Mouse (Mus musculus): ENCODE measurements around the gene Card6. TPM values are rescaled to one million over a fixed set of nuclear protein-coding genes. Genes with fewer than 3 reads are reported as not detected.
A peak's percentile ranks its signal among the peaks of the same experiment; 100 is the strongest.

The Card6 gene
- polyA plus RNA-seq, 1 experiment from 2014 or later: 1.6 TPM

- H3K4me2 ChIP-seq: no peak overlapping the region
Measured at GRCm38 (mm10) chr15:5127487-5127886, 19.1 kb upstream of the Card6 start.

DNA sequence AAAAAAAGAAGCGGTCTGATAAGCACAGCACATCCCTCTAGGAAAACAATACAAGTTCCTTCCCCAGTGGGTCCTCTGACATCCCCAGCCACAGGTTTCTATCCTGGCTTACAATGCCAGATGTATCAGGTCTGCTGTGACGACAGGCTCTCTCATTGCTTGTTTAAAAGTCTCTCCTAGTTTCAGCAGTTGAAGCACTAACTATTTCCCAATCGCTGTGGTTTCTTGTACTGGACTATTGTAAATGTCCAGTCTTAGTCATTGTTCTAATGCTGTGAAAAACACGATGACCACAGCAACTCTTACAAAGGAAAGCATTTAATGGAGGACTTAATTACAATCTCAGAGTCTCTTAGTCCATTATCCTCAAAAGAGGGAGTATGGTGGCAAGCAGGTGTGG is 18.1 kb upstream of the Card6 start:
- no peak for ATAC-seq (ENCODE audit: insufficient read depth, low FRiP score, low read depth)
- Histone ChIP-seq H3K9ac (no peak overlapping the region), H3K27ac (no peak overlapping the region), H3K9me3 (no peaks in the 10 kb centered on the region), H3K4me1 (no peaks in the 10 kb centered on the region), H3K27me3 (replicated peaks) (no peaks in the 10 kb centered on the region), H3K4me2 (no peak overlapping the region), H3K36me3 (peaks cover 25% of the 10 kb centered on the region), H3K4me3 (replicated peaks) (no peak overlapping the region)
- WGBS: 69% methylated on average over 4 of the region's 4 CpGs

More at GRCm38 (mm10) chr15:5127487-5127886, 19.1 kb upstream of the Card6 start:
- Histone ChIP-seq H3K27ac (no peak overlapping the region), H3K36me3 (peaks cover 17% of the 10 kb centered on the region), H3K9me3 (no peaks in the 10 kb centered on the region), H3K9ac (no peak overlapping the region), H3K4me3 (replicated peaks) (no peak overlapping the region), H3K27me3 (replicated peaks) (no peaks in the 10 kb centered on the region), H3K4me1 (no peaks in the 10 kb centered on the region)
- no peak for ATAC-seq (ENCODE audit: insufficient read depth, low FRiP score, low read depth)
- WGBS: 80% methylated on average over 2 of the region's 2 CpGs

GRCm38 (mm10) chr15:5121535-5122313 is 13.4 kb upstream of the Card6 start:
- Histone ChIP-seq H3K4me3 (replicated peaks) (no peak overlapping the region), H3K4me2 (no peak overlapping the region), H3K9me3 (no peaks in the 10 kb centered on the region), H3K27ac (no peak overlapping the region), H3K36me3 (peaks cover 49% of the 10 kb centered on the region), H3K9ac (no peak overlapping the region), H3K4me1 (peaks cover 4% of the 10 kb centered on the region; the same call in 1 of the 2 replicates), H3K27me3 (replicated peaks) (no peaks in the 10 kb centered on the region)
- peak; percentile 45; the same call in 1 of the 2 replicates for ATAC-seq (ENCODE audit: insufficient read depth, low FRiP score, low read depth)
- WGBS: 83% methylated on average over 12 of the region's 12 CpGs

- no peaks in the 10 kb centered on the region for H3K27me3 ChIP-seq (replicated peaks)
- H3K36me3 ChIP-seq: peaks cover 43% of the 10 kb centered on the region
- H3K27ac ChIP-seq: no peak overlapping the region
- ATAC-seq (ENCODE audit: insufficient read depth, low FRiP score, low read depth): no peak
- H3K4me2 ChIP-seq: no peak overlapping the region
- H3K9me3 ChIP-seq: no peaks in the 10 kb centered on the region
- peaks cover 4% of the 10 kb centered on the region; the same call in 1 of the 2 replicates for H3K4me1 ChIP-seq
- no peak overlapping the region for H3K4me3 ChIP-seq (replicated peaks)
- no peak overlapping the region for H3K9ac ChIP-seq
- WGBS: 87% methylated on average over 2 of the region's 2 CpGs
Measured at GRCm38 (mm10) chr15:5119707-5120106, 11.4 kb upstream of the Card6 start.

GRCm38 (mm10) chr15:5119192-5119591 is 10.9 kb upstream of the Card6 start:
- H3K4me2 ChIP-seq: no peak overlapping the region
- no peak for ATAC-seq (ENCODE audit: insufficient read depth, low FRiP score, low read depth)
- WGBS: 83% methylated on average over 2 of the region's 2 CpGs
- H3K27ac ChIP-seq: no peak overlapping the region
- peaks cover 38% of the 10 kb centered on the region for H3K36me3 ChIP-seq
- H3K9me3 ChIP-seq: no peaks in the 10 kb centered on the region
- H3K9ac ChIP-seq: no peak overlapping the region
- peaks cover 4% of the 10 kb centered on the region; the same call in 1 of the 2 replicates for H3K4me1 ChIP-seq
- no peak overlapping the region for H3K4me3 ChIP-seq (replicated peaks)
- H3K27me3 ChIP-seq (replicated peaks): no peaks in the 10 kb centered on the region

DNA sequence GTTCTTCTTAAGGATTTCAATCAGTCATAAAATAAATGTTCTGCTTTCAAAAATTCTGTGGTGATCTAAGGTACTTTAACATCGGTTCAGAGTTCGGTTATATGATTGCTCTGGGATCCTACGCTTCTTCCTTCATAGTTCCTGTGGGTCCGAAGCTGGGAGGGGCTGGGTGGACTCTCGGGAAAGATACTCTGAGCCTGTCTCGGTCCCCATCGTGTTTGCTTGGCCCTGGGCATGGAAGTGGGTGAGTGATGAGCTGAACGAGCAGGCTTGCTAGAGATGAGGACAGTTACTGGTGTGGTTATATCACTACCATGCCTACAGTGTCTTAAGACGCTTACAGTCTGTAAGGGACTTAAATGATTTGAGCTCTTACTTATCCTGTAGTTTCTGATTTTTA is 10.3 kb upstream of the Card6 start:
- H3K4me1 ChIP-seq: peaks cover 4% of the 10 kb centered on the region; the same call in 1 of the 2 replicates
- no peak overlapping the region for H3K27ac ChIP-seq
- no peaks in the 10 kb centered on the region for H3K9me3 ChIP-seq
- H3K9ac ChIP-seq: no peak overlapping the region
- 90% methylated on average over 9 of the region's 9 CpGs for WGBS
- peaks cover 36% of the 10 kb centered on the region for H3K36me3 ChIP-seq
- no peaks in the 10 kb centered on the region for H3K27me3 ChIP-seq (replicated peaks)
- H3K4me3 ChIP-seq (replicated peaks): no peak overlapping the region
- no peak for ATAC-seq (ENCODE audit: insufficient read depth, low FRiP score, low read depth)
- no peak overlapping the region for H3K4me2 ChIP-seq

DNA sequence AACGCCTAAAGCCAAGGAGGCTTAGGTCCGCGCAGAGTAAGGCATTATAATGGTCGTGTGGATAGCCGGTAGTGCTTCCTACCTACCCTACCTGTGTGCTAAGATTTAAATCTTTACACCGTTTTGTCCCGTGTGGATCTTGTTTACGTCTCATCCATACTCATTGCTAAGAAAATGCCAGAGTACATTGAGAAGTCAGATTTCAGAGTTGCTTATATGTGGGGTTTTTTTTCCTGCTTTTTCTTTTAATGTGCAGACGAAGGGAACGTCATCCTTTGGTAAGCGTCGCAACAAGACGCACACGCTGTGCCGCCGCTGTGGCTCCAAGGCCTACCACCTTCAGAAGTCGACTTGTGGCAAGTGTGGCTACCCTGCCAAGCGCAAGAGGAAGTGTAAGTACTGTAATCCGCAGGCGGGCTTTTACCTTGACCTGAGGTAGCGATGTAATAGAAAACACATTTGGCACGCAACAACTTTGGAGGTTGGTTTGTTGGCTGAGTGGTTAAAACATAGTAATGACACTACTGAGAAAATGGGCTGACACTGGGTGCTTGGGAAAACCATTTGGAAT is 8.8 kb upstream of the Card6 start:
- Histone ChIP-seq H3K36me3 (peaks cover 30% of the 10 kb centered on the region), H3K27me3 (replicated peaks) (no peaks in the 10 kb centered on the region), H3K4me3 (replicated peaks) (peak overlapping the region; percentile 84), H3K4me1 (peaks cover 4% of the 10 kb centered on the region; the same call in 1 of the 2 replicates), H3K27ac (peak overlapping the region; percentile 95), H3K9ac (peak overlapping the region; percentile 91), H3K9me3 (no peaks in the 10 kb centered on the region), H3K4me2 (peak overlapping the region; percentile 66)
- ATAC-seq (ENCODE audit: insufficient read depth, low FRiP score, low read depth): no peak
- under 1% methylated on average over 22 of the region's 22 CpGs for WGBS

DNA sequence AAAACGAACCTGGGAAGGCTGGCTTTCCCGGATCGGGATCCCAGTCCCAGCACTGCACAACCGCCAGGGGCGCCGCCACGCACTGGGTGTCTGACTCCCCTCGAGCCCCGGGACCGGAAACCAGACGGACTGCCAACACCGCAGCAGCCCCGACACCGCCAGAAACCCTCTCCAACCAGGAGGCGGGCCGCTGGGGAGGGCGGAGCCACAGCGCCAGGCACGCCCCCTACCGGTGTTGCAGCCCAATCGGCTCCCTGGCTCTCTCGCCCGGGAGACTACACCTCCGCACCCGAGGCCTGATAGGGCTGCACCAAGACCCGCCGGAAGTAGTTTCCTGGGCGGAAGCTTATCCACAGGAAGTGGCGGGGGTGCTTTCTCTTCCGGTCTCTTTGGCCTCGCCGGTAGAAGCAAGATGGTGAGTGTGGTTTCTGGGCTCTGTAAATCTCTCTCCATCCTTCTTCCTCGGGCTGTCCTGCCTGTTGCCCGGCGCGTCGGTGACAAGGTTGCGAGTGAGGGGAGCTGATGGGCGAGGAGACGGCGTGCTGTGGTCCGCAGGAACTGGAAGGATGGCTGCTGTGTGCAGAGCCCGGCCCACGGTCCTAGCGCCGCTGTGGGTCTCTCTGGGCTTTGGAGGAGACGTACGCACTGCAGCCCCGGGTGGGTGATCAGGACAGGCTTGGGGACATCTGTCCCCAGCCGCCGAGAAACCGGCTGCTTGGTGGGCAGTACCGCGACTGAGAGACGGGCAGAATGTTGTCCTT is 8.1 kb upstream of the Card6 start, which contains the start of gene Rpl37:
Gene Rpl37 (plus strand): TSS at position 376 of the 761 bp plus-strand sequence.
- Histone ChIP-seq H3K27me3 (replicated peaks) (no peaks in the 10 kb centered on the region), H3K4me1 (peaks cover 4% of the 10 kb centered on the region; the same call in 1 of the 2 replicates), H3K27ac (peak within 1 kb of the TSS; percentile 95), H3K4me2 (peak within 1 kb of the TSS; percentile 66), H3K9me3 (no peaks in the 10 kb centered on the region), H3K36me3 (peaks cover 24% of the 10 kb centered on the region), H3K9ac (peak within 1 kb of the TSS; percentile 91), H3K4me3 (replicated peaks) (peak within 1 kb of the TSS; percentile 84)
- peak; percentile 99 for ATAC-seq (ENCODE audit: insufficient read depth, low FRiP score, low read depth)
- WGBS: under 1% methylated on average over 55 of the region's 55 CpGs

DNA sequence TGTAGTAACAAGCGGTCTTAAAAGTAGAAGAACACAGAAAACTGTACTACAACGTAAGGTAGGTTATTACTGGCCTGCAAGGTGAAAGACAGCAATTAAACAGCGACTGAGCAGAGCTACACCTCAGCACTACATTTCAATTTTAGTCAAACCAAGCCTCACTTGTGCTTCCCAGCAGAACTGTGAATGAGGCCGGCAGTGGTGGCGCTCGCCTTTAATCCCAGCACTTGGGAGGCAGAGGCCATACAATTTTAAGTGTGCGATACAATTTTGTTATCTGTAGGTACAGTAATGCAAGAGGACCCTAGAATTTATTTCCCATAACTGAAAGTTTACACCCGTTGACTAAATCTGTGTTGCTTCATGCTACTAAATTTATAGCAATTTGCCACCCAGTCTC is 6.8 kb upstream of the Card6 start:
- Histone ChIP-seq H3K27ac (peak overlapping the region; percentile 95), H3K4me3 (replicated peaks) (peak overlapping the region; percentile 84), H3K4me1 (peaks cover 4% of the 10 kb centered on the region; the same call in 1 of the 2 replicates), H3K27me3 (replicated peaks) (no peaks in the 10 kb centered on the region), H3K36me3 (peaks cover 18% of the 10 kb centered on the region), H3K9ac (no peak overlapping the region), H3K9me3 (no peaks in the 10 kb centered on the region), H3K4me2 (peak overlapping the region; percentile 56)
- no peak for ATAC-seq (ENCODE audit: insufficient read depth, low FRiP score, low read depth)
- 59% methylated on average over 8 of the region's 8 CpGs for WGBS

DNA sequence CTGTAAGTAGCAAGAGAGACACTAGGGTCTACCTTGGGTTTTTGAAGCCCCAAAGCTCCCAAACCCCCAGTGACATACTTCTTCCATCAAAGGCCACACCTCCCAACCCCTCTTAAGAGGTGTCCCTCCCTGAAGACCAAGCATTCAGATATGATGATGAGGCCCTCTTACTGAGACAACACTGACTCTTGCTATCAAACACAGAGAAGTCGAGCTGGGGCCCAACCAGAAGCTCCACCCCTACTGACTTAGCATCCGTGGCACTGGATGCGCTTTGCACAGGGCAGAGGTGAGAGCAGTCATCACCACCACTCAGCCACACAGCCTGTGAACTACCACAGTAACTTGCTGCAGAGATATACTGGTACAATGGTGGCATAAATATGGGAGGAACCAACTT is 4.3 kb upstream of the Card6 start:
- no peak overlapping the region for H3K4me3 ChIP-seq (replicated peaks)
- no peaks in the 10 kb centered on the region for H3K9me3 ChIP-seq
- no peak overlapping the region for H3K9ac ChIP-seq
- H3K4me1 ChIP-seq: peaks cover 2% of the 10 kb centered on the region; the same call in 1 of the 2 replicates
- no peak overlapping the region for H3K27ac ChIP-seq
- ATAC-seq (ENCODE audit: insufficient read depth, low FRiP score, low read depth): no peak
- H3K27me3 ChIP-seq (replicated peaks): no peaks in the 10 kb centered on the region
- 75% methylated on average over 3 of the region's 3 CpGs for whole genome bisulfite sequencing
- H3K36me3 ChIP-seq: no peaks in the 10 kb centered on the region
- no peak overlapping the region for H3K4me2 ChIP-seq

- no peaks in the 10 kb centered on the region for H3K9me3 ChIP-seq
- no peaks in the 10 kb centered on the region for H3K4me1 ChIP-seq
- no peaks in the 10 kb centered on the region for H3K36me3 ChIP-seq
- 81% methylated on average over 3 of the region's 3 CpGs for WGBS
- H3K4me2 ChIP-seq: peak overlapping the region; percentile 33; the same call in 1 of the 2 replicates
- 0 out of 2 replicates have a peak overlapping the region, but pooled peaks have one; percentile 35 for H3K4me3 ChIP-seq (replicated peaks)
- H3K27me3 ChIP-seq (replicated peaks): no peaks in the 10 kb centered on the region
- H3K9ac ChIP-seq: no peak overlapping the region
- H3K27ac ChIP-seq: no peak overlapping the region
- no peak for ATAC-seq (ENCODE audit: insufficient read depth, low FRiP score, low read depth)
Measured at GRCm38 (mm10) chr15:5108655-5109040, 309 bp upstream of the Card6 start.
